Mouse (Mus musculus) limb, embryonic 13.5 days (tissue): Measurements from ENCODE around the gene Pou5f1. TPM values are rescaled to one million over a fixed set of nuclear protein-coding genes. Genes with fewer than 3 reads are reported as not detected.
"Not testable (repeated sequence)": the region's sequence is repeated elsewhere in the genome, so short reads cannot be mapped to it uniquely, and the experiment has no call there.

Experiments used
- ATAC-seq: fragments of 200-750 bp; cut with Nextera tagmentation; 2 replicates; pipeline ENCODE4 v1.8.0; 2017; ENCODE audit warnings: low read depth, moderate number of reproducible peaks, moderate TSS enrichment; ENCODE audit not compliant: low FRiP score
- H3K27ac ChIP-seq: fragments of 300-500 bp; sonication (generic); 2 replicates; pipeline ENCODE4 v1.5.1; 2015; ENCODE audit warnings: inconsistent platforms, mild to moderate bottlenecking, moderate library complexity
- H3K27me3 ChIP-seq: fragments of 300-500 bp; sonication (generic); 2 replicates; pipeline ENCODE4 v1.6.1; 2015; ENCODE audit warnings: mild to moderate bottlenecking, inconsistent platforms
- H3K36me3 ChIP-seq: fragments of 300-500 bp; sonication (generic); 2 replicates; pipeline ENCODE4 v1.6.1; 2015; ENCODE audit warnings: inconsistent platforms, mild to moderate bottlenecking, moderate library complexity
- H3K4me1 ChIP-seq: fragments of 300-500 bp; sonication (generic); 2 replicates; pipeline ENCODE4 v1.6.1; 2015; ENCODE audit warnings: inconsistent platforms
- H3K4me2 ChIP-seq: fragments of 300-500 bp; sonication (generic); replicated peaks from 2 replicates; pipeline ENCODE4 v1.6.1; 2015; ENCODE audit warnings: inconsistent platforms, mild to moderate bottlenecking, moderate library complexity
- H3K4me3 ChIP-seq: fragments of 300-500 bp; sonication (generic); 2 replicates; pipeline ENCODE4 v1.5.1; 2015; ENCODE audit warnings: moderate library complexity, mild to moderate bottlenecking, inconsistent platforms
- H3K9ac ChIP-seq: fragments of 300-500 bp; sonication (generic); 2 replicates; pipeline ENCODE4 v1.6.1; 2015; ENCODE audit warnings: mild to moderate bottlenecking, inconsistent platforms
- H3K9me3 ChIP-seq: fragments of 300-500 bp; sonication (generic); 2 replicates; pipeline ENCODE4 v1.6.1; 2016; ENCODE audit warnings: inconsistent platforms
- WGBS: fragments of 180-500 bp; shearing (Covaris S2); methylation state at CpG from one replicate; pipeline ENCODE4 v1.1.7; 2015; 5-methylcytosine and 5-hydroxymethylcytosine counted together
- polyA plus RNA-seq: library from polyadenylated mRNA; unstranded; fragments of >200 nt; fragmentation: Nextera tagmentation; extraction: Ambion mirVana; gene quantifications from 2 replicates; pipeline ENCODE4 v1.2.1, GENCODE M21; 2015

Pou5f1 gene
- 0.23 TPM in 1 of 2 replicates, not detected in the other for polyA plus RNA-seq

DNA sequence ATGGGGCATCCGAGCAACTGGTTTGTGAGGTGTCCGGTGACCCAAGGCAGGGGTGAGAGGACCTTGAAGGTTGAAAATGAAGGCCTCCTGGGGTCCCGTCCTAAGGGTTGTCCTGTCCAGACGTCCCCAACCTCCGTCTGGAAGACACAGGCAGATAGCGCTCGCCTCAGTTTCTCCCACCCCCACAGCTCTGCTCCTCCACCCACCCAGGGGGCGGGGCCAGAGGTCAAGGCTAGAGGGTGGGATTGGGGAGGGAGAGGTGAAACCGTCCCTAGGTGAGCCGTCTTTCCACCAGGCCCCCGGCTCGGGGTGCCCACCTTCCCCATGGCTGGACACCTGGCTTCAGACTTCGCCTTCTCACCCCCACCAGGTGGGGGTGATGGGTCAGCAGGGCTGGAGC lies at the start of gene Pou5f1:
TSS of gene Pou5f1 (plus strand) at position 243 of the 400 bp plus-strand sequence.
- H3K27me3 ChIP-seq = peaks cover 42% of the 10 kb centered on the region
- no peak within 1 kb of the TSS for H3K27ac ChIP-seq
- peaks cover 10% of the 10 kb centered on the region for H3K4me1 ChIP-seq
- H3K4me2 ChIP-seq = no peak within 1 kb of the TSS
- no peak for ATAC-seq
- no peak within 1 kb of the TSS for H3K9ac ChIP-seq
- H3K4me3 ChIP-seq = no peak within 1 kb of the TSS
- no peaks in the 10 kb centered on the region for H3K9me3 ChIP-seq
- no peaks in the 10 kb centered on the region for H3K36me3 ChIP-seq
- 54% methylated on average over 13 of the region's 13 CpGs for WGBS

DNA sequence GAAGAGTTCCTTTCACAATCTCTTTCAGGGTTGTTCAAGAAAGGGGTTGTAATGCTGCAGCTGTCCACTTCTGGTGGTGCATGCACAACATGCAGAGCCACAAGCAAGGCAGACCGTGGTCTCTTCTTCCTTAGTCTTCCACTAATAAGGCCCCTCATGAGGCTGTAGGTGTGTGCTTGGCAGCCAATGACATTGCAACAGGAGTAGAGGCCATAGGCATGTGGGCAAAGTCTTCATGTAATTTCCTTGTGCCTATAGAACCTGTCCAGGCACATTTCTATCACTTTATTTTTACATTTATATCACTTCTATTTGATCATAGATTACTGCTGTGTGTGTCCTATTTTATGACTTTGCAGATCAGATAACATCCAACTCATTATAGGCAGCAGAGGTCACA lies 47.6 kb upstream of the Pou5f1 start:
- not testable (repeated sequence) for H3K27ac ChIP-seq, ATAC-seq, H3K27me3 ChIP-seq, H3K4me3 ChIP-seq, H3K9ac ChIP-seq, H3K4me2 ChIP-seq, H3K36me3 ChIP-seq, H3K9me3 ChIP-seq, H3K4me1 ChIP-seq
- WGBS = no CpG with 5 or more reads among the region's 1 CpGs

DNA sequence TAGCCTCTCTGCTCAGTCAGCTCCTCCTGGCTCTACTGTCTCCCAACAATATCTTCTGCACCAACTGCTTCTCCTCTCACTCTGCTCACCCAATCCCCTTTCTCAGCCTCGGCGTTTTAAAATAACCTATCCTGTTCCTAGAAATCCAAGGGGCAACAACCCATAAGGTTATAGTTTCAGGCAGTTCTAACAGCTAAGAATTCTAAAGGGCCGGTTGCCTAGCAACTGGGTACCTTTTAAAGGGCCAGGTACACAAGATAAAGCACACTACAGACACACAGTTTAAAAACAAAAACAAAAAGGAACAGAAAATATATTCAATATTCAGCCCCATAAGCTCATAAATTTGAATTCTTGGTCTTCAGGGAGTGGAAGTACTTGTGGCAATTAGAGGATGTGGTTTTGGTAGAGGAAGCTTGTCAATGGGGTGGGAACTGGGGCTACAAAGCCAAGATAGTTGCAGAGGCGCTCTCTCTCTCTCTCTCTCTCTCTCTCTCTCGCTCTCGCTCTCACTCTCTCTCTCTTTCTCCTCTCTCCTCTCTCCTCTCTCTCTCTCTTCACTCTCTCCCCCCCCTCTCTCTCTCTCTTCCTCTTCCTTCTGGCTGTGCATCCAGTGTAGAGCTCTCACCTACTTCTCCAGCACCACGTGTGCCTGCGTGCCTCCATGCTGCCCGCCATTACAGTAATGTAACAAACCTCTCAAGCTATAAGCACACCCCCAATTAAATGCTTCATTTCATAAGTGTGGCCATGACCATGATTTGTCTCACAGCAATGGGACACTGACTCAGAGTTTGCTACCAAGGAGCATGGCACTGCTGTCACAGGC lies 45.1 kb upstream of the Pou5f1 start:
- not testable (repeated sequence) for H3K27me3 ChIP-seq, H3K4me1 ChIP-seq, H3K4me3 ChIP-seq, H3K36me3 ChIP-seq, H3K4me2 ChIP-seq, H3K9me3 ChIP-seq, ATAC-seq, H3K9ac ChIP-seq, H3K27ac ChIP-seq
- WGBS = 66% methylated on average over 3 of the region's 9 CpGs

DNA sequence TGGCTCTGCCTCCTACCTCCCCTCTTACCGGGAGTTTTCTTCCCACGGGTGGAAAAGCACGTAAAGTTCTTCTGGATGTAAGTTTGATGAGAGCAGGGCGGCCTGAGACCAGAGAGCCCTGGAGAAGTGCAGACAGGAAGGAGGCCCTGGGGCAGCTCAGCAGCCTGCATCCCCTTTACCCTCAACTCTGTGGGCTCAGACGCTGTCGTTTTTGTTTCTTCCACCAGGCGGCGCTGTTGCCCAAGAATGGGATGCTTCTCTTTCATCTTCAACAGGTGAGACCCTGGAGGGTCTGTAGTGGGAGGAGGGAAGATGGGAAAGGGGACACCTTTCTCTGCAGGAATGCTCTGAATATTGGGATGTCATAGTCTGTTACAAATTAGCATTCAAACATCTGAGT lies 40.2 kb upstream of the Pou5f1 start:
- WGBS = 9% methylated on average over 8 of the region's 8 CpGs

DNA sequence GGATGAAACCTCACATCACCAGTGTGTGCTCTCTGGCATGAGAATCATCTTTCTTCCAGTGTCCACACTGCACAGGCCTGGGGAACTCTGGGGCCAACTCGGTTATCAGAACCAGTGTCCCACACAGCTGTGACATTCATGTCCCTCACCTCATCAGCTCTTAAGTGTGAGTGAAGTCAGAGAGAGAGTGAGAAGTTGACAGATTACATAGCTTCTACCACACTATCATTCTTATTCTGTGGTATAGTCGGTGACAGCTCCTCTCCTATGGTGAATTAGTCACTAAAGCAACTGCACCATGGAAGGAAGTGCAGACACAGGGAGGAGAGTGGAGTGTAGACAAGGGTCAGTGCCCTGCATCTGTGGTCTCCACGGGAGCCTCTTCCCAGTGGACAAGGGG lies 36.9 kb upstream of the Pou5f1 start:
- Histone ChIP-seq H3K4me1 (peaks cover 14% of the 10 kb centered on the region), H3K27me3 (peaks cover 44% of the 10 kb centered on the region)
- ATAC-seq, H3K4me3 ChIP-seq, H3K4me2 ChIP-seq, H3K9me3 ChIP-seq, H3K9ac ChIP-seq, H3K36me3 ChIP-seq, H3K27ac ChIP-seq: not testable (repeated sequence)
- WGBS = 67% methylated on average over 3 of the region's 3 CpGs

More for the DNA sequence above, 40.2 kb upstream of the Pou5f1 start:
- not testable (repeated sequence) for H3K36me3 ChIP-seq, H3K4me3 ChIP-seq, H3K9ac ChIP-seq, H3K9me3 ChIP-seq, H3K4me2 ChIP-seq, ATAC-seq, H3K27ac ChIP-seq
- Histone ChIP-seq H3K4me1 (peaks cover 13% of the 10 kb centered on the region), H3K27me3 (peaks cover 24% of the 10 kb centered on the region)

DNA sequence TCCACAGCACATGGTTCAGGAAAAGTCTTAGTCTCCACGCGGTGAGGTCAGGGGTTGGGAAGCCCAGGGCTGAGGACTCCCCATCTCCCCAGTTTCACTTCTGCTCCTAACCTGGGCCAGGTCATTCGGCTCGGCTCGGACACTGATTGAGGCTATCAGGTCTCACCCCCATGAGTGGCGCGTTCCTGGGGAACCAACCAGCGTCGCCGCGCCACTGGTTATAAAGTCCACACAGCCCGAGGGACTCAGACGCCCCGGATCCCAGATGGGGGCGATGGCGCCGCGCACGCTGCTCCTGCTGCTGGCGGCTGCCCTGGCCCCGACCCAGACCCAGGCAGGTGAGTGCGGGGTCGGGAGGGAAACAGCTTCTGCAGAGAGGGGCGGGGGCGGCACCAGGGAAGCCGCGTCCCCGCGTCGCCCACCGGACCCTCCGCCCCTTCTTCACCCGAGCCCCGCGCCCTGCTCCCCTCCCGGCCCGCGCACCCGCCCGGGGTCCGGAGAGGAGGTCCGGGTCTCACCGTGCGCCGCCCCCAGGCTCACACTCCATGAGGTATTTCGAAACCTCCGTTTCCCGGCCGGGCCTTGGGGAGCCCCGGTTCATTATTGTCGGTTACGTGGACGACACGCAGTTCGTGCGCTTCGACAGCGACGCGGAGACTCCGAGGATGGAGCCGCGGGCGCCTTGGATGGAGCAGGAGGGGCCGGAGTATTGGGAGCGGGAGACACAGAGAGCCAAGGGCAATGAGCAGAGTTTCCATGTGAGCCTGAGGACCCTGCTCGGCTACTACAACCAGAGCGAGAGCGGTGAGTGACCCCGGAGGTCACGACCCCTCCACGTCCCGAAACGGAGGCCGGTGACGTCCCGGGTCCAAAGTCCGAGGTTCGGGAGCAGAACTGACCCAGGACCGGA lies 35.7 kb upstream of the Pou5f1 start, which contains the start of gene H2-Q10:
TSS of gene H2-Q10 (plus strand) at position 248 of the 910 bp plus-strand sequence.
- Histone ChIP-seq H3K27ac (no peak within 1 kb of the TSS), H3K36me3 (no peaks in the 10 kb centered on the region), H3K4me1 (peaks cover 14% of the 10 kb centered on the region), H3K4me3 (peak within 1 kb of the TSS; percentile 50), H3K27me3 (peaks cover 44% of the 10 kb centered on the region), H3K4me2 (peak within 1 kb of the TSS; percentile 88), H3K9ac (peak within 1 kb of the TSS; percentile 57), H3K9me3 (no peaks in the 10 kb centered on the region)
- ATAC-seq = no peak
- WGBS = 1% methylated on average over 64 of the region's 80 CpGs

DNA sequence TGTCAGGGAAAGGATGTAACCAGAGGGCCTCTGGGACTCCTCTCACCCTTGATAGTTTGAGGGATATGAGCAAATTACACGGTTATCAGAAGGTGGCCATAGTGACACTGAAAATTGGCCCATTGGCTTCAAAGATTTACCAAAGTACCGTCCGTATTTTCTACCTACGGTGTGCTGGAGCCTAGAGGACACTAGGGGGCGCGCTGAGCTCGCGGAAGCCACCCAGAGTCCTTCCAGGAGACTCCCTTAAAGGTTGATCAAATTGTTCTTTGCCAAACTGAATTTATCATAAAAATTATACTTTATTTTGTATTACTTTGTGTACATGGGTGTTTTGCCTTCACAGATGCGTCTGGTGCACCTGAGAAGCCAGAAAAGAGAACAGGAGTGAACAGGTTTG lies 21.8 kb upstream of the Pou5f1 start:
- H3K27ac ChIP-seq = no peak overlapping the region
- no peak overlapping the region for H3K9ac ChIP-seq
- no peaks in the 10 kb centered on the region for H3K4me1 ChIP-seq
- H3K9me3 ChIP-seq = no peaks in the 10 kb centered on the region
- peaks cover 3% of the 10 kb centered on the region; the same call in 1 of the 2 replicates for H3K27me3 ChIP-seq
- no peaks in the 10 kb centered on the region for H3K36me3 ChIP-seq
- no peak overlapping the region for H3K4me3 ChIP-seq
- no peak for ATAC-seq
- no peak overlapping the region for H3K4me2 ChIP-seq
- 2% methylated on average over 9 of the region's 9 CpGs for WGBS

DNA sequence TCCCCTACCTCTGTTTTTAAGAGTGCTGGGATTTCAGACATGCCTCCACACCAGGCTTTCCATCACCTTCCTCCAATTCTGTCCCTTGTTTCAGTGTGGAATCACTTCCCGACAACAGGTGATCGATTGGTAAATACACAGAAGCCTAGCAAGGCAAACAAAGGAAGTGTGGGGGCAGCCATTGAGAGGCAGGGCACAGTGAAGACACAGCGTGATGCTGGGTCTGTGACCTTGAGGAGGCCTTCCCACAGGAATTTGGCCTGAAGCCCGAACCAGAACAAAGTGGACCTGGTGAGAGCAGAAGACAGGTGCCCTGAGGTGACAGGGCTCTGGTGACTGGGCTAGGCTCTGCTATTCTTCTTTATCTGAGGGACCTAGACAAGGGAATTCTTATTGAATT lies 20.1 kb upstream of the Pou5f1 start:
- Histone ChIP-seq H3K27ac (no peak overlapping the region), H3K4me1 (no peaks in the 10 kb centered on the region), H3K4me2 (no peak overlapping the region), H3K27me3 (peaks cover 3% of the 10 kb centered on the region; the same call in 1 of the 2 replicates), H3K36me3 (no peaks in the 10 kb centered on the region), H3K9me3 (no peaks in the 10 kb centered on the region), H3K9ac (no peak overlapping the region), H3K4me3 (no peak overlapping the region)
- WGBS = 49% methylated on average over 4 of the region's 4 CpGs
- ATAC-seq = no peak

DNA sequence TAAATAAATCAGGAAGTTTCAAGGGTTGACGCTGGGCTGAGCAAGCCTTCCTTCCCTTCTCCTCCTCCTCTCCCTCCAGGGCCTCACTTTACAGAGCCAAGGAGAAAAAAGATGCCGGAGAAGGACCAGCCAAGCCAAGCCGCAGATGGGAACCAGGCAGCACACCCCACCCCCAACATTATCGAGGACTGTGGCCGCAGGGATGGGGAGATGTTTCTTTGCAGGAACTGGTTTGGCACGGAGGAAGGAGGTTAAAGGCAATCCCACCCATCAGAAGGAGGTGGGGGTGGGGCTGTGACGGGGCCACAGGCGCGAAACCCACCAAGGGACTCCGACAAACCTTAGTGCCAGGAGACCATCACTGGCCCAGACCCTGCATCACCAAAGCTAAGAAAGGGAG lies 19.1 kb upstream of the Pou5f1 start:
- WGBS = 45% methylated on average over 10 of the region's 10 CpGs
- Histone ChIP-seq H3K27me3 (peaks cover 3% of the 10 kb centered on the region; the same call in 1 of the 2 replicates), H3K4me2 (no peak overlapping the region), H3K27ac (no peak overlapping the region), H3K9ac (no peak overlapping the region), H3K4me1 (no peaks in the 10 kb centered on the region), H3K9me3 (no peaks in the 10 kb centered on the region), H3K36me3 (no peaks in the 10 kb centered on the region), H3K4me3 (no peak overlapping the region)
- ATAC-seq = no peak

DNA sequence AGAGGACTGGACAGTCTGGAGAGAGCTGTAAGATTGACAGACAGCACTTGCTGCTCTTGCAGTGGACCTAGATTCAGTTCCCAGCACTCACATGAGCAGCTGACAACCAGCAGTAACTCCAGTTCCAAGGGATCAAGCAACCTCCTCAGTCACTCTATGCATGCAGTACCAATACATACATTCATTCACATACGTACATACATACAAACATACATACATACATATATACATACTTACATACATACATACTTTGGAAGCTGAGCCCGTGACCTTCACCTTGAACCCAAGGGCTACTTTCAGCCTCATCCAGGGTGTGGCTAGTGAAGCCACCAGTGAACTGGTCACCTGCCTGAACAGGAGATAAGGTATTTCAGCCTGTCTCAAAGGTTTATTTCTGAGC lies 17.8 kb upstream of the Pou5f1 start:
- ATAC-seq = no peak
- 93% methylated on average over 2 of the region's 2 CpGs for WGBS
- Histone ChIP-seq H3K9ac (no peak overlapping the region), H3K9me3 (no peaks in the 10 kb centered on the region), H3K27ac (no peak overlapping the region), H3K4me2 (no peak overlapping the region), H3K4me3 (no peak overlapping the region), H3K36me3 (no peaks in the 10 kb centered on the region), H3K27me3 (peaks cover 3% of the 10 kb centered on the region; the same call in 1 of the 2 replicates), H3K4me1 (no peaks in the 10 kb centered on the region)

DNA sequence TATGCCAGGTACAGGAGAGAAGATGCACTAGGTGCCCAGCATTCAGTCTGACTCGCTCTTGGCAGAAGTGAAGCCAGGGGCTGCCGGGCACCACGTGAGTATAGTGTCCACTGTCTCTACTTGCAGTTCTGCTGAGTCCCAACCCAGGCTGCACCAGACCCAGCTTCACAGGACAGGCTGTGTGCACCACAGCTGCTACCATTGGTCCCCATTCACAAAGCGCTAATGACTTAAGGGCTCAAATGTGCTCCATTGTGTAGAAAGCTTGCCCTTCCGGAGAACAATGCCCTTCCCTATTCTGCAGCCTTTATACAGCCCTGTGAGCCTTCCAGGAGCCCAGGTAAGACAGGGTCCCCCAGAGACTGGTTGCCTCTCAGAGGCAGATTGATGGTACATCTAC lies 15.5 kb upstream of the Pou5f1 start:
- no peak for ATAC-seq
- no peak overlapping the region for H3K4me3 ChIP-seq
- WGBS = 76% methylated on average over 5 of the region's 5 CpGs
- no peaks in the 10 kb centered on the region for H3K36me3 ChIP-seq
- H3K9ac ChIP-seq = no peak overlapping the region
- no peaks in the 10 kb centered on the region for H3K27me3 ChIP-seq
- H3K4me2 ChIP-seq = no peak overlapping the region
- no peaks in the 10 kb centered on the region for H3K4me1 ChIP-seq
- no peak overlapping the region for H3K27ac ChIP-seq
- H3K9me3 ChIP-seq = no peaks in the 10 kb centered on the region

DNA sequence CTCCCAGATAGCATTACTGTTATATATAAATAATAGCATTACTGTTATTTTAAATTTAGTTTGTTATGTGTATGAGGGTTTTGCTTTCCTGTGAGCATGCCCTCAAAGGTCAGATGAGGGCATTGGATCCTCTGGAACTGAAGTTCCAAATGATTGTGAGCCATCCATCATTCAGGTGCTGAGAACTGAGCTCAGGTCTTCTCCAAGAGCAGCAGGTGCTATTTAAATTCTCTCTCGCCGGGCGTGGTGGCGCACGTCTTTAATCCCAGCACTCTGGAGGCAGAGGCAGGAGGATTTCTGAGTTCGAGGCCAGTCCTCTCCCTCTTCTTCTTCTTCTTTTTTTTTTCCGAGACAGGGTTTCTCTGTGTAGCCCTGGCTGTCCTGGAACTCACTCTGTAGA lies 8.7 kb upstream of the Pou5f1 start:
- Histone ChIP-seq H3K27me3 (no peaks in the 10 kb centered on the region), H3K4me2 (no peak overlapping the region), H3K4me3 (no peak overlapping the region), H3K9me3 (no peaks in the 10 kb centered on the region), H3K9ac (no peak overlapping the region), H3K4me1 (peaks cover 4% of the 10 kb centered on the region), H3K27ac (no peak overlapping the region), H3K36me3 (no peaks in the 10 kb centered on the region)
- WGBS = 94% methylated on average over 7 of the region's 7 CpGs
- ATAC-seq = no peak
